Mouse (Mus musculus) hindbrain, embryonic 14.5 days (tissue): ENCODE results near the gene Maneal. TPM values are rescaled to one million over a fixed set of nuclear protein-coding genes. Genes with fewer than 3 reads are reported as not detected.

Experiments used
- polyA plus RNA-seq: library from polyadenylated mRNA; unstranded; fragments of >200 nt; fragmentation: Nextera tagmentation; extraction: Ambion mirVana; gene quantifications from 2 replicates; pipeline ENCODE4 v1.2.1, GENCODE M21; 2014

Maneal gene
- polyA plus RNA-seq, 1 experiment from 2014 or later: 16.9 TPM

Other genes starting within 250 kb of the Maneal start
- 9.6 and 11.2 TPM in 2 replicates for gene Pou3f1, start 205.4 kb downstream of the Maneal start, polyA plus RNA-seq
- 33.5 and 33.6 TPM in 2 replicates for gene Utp11, start 168.6 kb downstream of the Maneal start, polyA plus RNA-seq
- gene Fhl3, start 161.5 kb downstream of the Maneal start, polyA plus RNA-seq: 1.8 and 2.2 TPM in 2 replicates
- 88.9 and 89.3 TPM in 2 replicates for gene Sf3a3, start 147.4 kb downstream of the Maneal start, polyA plus RNA-seq
- gene Inpp5b, start 120.3 kb downstream of the Maneal start, polyA plus RNA-seq: 21.0 and 21.1 TPM in 2 replicates
- gene Mtf1, start 60.1 kb downstream of the Maneal start, polyA plus RNA-seq: 10.6 and 13.2 TPM in 2 replicates
- 54.2 and 55.1 TPM in 2 replicates for gene Yrdc, start 11.5 kb downstream of the Maneal start, polyA plus RNA-seq
- 93.5 and 102 TPM in 2 replicates for gene 1110065P20Rik, start 11.0 kb downstream of the Maneal start, polyA plus RNA-seq
- 8.4 and 8.7 TPM in 2 replicates for gene Epha10, start 18.7 kb upstream of the Maneal start, polyA plus RNA-seq
- 4.1 and 5.2 TPM in 2 replicates for gene 9930104L06Rik, start 74.9 kb upstream of the Maneal start, polyA plus RNA-seq
- 19.0 and 28.7 TPM in 2 replicates for gene Cdca8, start 77.1 kb upstream of the Maneal start, polyA plus RNA-seq
- gene Rspo1, start 124.3 kb upstream of the Maneal start, polyA plus RNA-seq: 1.2 and 1.9 TPM in 2 replicates
- gene Gnl2, start 154.4 kb upstream of the Maneal start, polyA plus RNA-seq: 81.6 and 86.1 TPM in 2 replicates
- 1.5 and 1.8 TPM in 2 replicates for gene Dnali1, start 203.5 kb upstream of the Maneal start, polyA plus RNA-seq
- gene Snip1, start 204.5 kb upstream of the Maneal start, polyA plus RNA-seq: 23.7 and 26.2 TPM in 2 replicates
- gene Meaf6, start 223.0 kb upstream of the Maneal start, polyA plus RNA-seq: 165 and 171 TPM in 2 replicates